Mouse (Mus musculus): ENCODE measurements at regions not wholly inside any gene's neighbourhood (a gene's known extent, or its start where the extent isn't known, plus 50 kb on each side); places are given as distances from the start of the nearest gene placed in this dataset.

DNA sequence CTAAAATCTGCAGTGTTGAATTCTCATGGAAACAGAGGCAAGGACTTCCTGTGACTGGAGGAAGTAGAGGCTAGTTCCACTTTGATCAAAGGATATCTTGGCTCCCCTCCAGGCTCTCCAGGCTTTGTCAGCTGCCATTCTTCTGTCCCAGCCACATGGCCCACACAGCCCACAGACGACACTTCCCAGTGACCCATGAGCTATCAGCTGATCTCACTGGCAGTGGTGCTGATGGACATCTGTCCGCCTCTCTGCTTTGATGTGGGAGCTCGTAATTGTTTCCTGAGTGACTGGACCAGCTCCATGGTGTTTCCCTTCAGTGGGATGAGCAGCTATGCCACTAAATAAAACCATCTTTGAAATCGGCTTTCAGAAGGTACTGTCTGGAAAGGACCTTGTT is 96.4 kb upstream of the Ldah start:
- intact Hi-C loops (cut with DNase I; ENCODE audit: low total_unique reads): no loop called here
- DNase-seq: no peak

DNA sequence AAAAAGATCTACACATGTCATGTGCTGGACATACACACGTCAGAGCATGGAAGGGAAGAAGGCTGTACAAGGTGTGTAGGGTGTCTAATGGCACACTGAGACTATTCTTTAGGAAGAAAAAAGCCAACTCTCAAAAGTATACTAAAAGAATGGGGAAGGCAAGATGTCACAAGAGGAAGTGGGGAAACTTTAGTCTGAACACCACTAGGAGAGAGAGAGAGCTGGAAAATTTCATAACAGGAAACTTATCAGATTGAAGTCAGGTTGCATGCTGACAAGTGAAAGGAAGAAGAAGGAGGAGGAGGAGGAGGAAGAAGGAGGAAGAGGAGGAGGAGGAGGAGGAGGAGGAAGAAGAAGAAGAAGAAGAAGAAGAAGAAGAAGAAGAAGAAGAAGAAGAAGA is 52.3 kb upstream of the Ldah start:
- intact Hi-C loops (cut with DNase I; ENCODE audit: low total_unique reads): no loop called here
- DNase-seq: no peak
